Mouse (Mus musculus): ENCODE results near the gene Nptn. TPM values are rescaled to one million over a fixed set of nuclear protein-coding genes. Genes with fewer than 3 reads are reported as not detected.
"Not testable (repeated sequence)": the region's sequence is repeated elsewhere in the genome, so short reads cannot be mapped to it uniquely, and the experiment has no call there.

Nptn gene
- total RNA-seq, 2 experiments from 2014 or later, result 403 to 462 TPM

DNA sequence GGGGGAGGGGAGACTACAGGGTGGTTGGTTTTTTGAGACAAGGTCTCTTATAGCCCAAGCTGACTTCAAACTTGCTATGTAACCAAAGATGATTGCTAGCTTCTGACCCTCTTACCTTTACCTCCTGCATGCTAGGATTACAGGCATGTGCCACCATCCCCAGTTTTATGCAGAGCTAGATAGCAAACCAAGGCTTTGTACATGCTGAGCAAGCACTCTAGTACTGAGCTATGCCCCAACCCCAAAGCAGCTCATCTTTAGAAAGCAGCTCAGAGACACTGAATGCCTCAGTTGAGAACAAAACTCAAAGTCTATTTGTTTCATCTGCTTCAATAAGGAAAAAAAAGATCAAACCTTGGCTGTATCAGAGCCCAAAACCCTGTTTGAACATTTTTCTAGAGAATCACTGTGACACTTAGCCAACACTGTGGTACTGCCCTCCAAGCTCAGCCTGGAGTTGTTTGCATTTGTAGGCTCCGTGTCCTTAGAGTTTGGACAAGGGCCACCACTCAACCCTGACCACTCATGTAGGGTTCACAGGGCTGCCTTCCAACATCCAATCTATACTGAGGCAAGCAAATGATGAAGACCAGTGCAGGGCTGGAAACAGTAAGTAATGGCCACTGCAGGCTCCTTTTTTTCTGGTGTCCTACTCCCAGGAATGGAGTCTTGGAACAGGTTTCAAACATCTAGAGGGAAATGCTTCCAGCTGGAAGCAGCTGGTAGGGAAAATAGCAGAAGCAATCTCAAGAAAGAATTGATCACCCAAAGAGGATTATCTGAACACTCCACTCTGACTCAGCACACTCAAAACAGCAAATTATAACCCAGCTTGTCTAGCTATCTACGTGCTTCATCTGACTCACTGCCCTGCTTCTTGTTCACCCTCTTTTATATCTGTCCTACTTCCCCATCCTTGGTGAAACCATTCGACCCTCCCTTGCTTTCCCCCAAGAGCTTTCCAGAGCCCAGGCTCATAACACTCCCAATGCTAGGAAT is 24.3 kb upstream of the Nptn start:
- DNase-seq, result no peak
- intact Hi-C loops (cut with DNase I), result no loop called here

GRCm38 (mm10) chr9:58560211-58560610 is 21.8 kb upstream of the Nptn start:
- intact Hi-C loops (cut with DNase I), result no loop called here
- DNase-seq, result no peak

- DNase-seq; intact Hi-C loops (cut with DNase I): not testable (repeated sequence)
Observed at GRCm38 (mm10) chr9:58565945-58566344, 16.1 kb upstream of the Nptn start.

DNA sequence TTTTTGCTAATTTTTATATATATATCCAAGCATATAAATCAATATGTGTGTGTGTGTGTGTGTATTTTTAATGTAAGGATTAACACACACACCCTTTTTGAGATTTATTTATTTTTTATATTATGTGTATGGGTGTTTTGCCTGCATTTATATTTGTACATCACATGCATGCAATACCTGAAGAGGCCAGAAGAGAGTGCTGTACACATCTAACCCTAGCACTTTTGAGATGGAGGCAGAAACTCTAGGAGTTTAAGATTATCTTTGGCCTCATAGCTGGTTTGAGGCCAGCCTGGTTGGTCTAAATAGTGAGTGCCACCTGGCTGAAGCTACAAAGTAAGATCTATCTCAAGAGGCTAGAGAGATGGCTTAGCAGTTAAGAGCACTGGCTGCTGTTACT is 14.4 kb upstream of the Nptn start:
- DNase-seq, result no peak
- intact Hi-C loops (cut with DNase I), result no loop called here

GRCm38 (mm10) chr9:58571001-58571400 is 11.0 kb upstream of the Nptn start:
- no peak for DNase-seq
- intact Hi-C loops (cut with DNase I), result no loop called here

DNA sequence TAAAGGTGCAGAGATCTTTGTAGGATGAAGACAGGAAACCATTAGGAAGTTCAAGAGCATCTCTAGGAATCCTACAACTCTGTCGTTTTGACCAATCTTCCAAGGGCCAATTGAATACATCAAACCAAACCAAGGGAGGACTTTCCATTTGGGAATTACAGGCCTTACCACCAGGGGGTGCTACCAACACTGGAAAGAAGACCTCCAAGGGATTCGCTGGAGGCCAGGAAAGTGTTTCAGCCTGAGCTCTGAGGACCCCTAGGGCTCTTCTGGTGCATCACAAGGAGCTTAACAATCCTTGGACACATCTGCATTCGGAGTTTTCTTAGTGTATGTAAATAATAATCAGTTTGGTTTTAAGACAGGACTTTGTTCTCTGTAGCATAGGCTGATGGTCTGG is 3.4 kb upstream of the Nptn start:
- intact Hi-C loops (cut with DNase I), result no loop called here

DNA sequence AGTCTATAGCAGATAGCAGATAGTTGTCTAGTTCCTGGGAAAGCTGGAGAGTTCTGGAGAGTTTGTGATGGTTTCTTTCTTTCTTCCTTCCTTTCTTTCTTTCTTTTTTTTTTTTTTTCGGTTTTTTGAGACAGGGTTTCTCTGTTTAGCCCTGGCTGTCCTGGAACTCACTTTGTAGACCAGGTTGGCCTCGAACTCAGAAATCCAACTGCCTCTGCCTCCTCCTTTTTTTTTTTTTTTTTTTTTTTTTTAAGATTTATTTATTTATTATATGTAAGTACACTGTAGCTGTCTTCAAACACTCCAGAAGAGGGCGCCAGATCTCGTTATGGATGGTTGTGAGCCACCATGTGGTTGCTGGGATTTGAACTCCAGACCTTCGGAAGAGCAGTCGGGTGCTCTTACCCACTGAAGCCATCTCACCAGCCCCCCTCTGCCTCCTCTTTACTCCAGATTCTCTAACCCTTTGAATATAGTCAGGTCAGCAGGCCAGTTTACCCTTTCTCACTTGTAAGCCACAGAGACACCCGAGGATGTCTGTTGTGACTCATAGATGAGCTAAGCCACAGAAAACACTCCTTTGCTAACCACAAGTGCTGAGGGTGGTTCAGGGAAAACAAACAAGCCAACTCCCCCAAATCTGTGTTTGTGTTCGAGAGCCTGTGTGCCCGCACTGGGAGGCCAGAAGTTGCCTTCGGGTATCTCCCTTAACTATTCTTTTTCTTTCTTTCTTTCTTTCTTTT is 1.4 kb upstream of the Nptn start:
- intact Hi-C loops (cut with DNase I), result loop anchor here (5.0 kb wide), 1 partner anchor 72 kb away; no protein-coding TSS in a partner anchor
- DNase-seq, result not testable (repeated sequence)

More for the DNA sequence above, 3.4 kb upstream of the Nptn start:
- peak; percentile 82 for DNase-seq

- DNase-seq, result no peak
- intact Hi-C loops (cut with DNase I), result loop anchor here (5.0 kb wide), 1 partner anchor 71 kb away; no protein-coding TSS in a partner anchor
Observed at GRCm38 (mm10) chr9:58581283-58581930, 633 bp upstream of the Nptn start.

GRCm38 (mm10) chr9:58582581-58583266 is 684 bp downstream of the Nptn start:
- intact Hi-C loops (cut with DNase I), result loop anchor here (5.0 kb wide), 1 partner anchor 70 kb away; no protein-coding TSS in a partner anchor

DNA sequence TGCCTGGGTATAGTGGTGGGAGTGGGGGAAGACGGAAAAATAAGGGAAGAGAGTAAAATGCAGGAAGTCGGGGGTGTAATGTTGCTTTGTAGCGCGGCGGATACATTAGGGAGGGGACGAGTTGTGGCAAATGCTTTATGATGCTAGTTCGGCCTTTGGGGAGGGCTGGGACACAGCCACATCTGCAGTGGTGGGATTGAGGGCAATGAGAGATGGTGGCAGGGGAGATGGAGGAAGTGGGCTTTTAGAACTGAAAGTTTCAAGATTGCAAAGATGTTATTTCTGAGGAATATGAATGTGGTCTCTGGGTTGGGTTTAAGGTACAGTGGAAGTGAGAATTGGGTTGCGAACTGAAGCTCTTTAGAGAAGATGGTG is 1.2 kb downstream of the Nptn start:
- intact Hi-C loops (cut with DNase I), result loop anchor here (5.0 kb wide), 1 partner anchor 69 kb away; no protein-coding TSS in a partner anchor

More at GRCm38 (mm10) chr9:58582581-58583266, 684 bp downstream of the Nptn start:
- no peak for DNase-seq

GRCm38 (mm10) chr9:58584323-58584722 is 2.3 kb downstream of the Nptn start:
- intact Hi-C loops (cut with DNase I), result loop anchor here (5.0 kb wide), 1 partner anchor 68 kb away; no protein-coding TSS in a partner anchor
- no peak for DNase-seq

More for the DNA sequence above, 1.2 kb downstream of the Nptn start:
- no peak for DNase-seq

GRCm38 (mm10) chr9:58588657-58589056 is 6.6 kb downstream of the Nptn start:
- intact Hi-C loops (cut with DNase I), result no loop called here
- no peak for DNase-seq

- no peak for DNase-seq
- intact Hi-C loops (cut with DNase I), result no loop called here
Observed at GRCm38 (mm10) chr9:58595313-58595712, 13.3 kb downstream of the Nptn start.

GRCm38 (mm10) chr9:58613790-58614189 is 31.8 kb downstream of the Nptn start:
- intact Hi-C loops (cut with DNase I), result no loop called here
- no peak for DNase-seq

- intact Hi-C loops (cut with DNase I), result no loop called here
- DNase-seq, result no peak
Observed at GRCm38 (mm10) chr9:58615064-58615938, 33.3 kb downstream of the Nptn start.

- intact Hi-C loops (cut with DNase I), result no loop called here
- no peak for DNase-seq
Observed at GRCm38 (mm10) chr9:58623009-58623408, 41.0 kb downstream of the Nptn start.

- intact Hi-C loops (cut with DNase I), result no loop called here
- DNase-seq, result no peak
Observed at GRCm38 (mm10) chr9:58627197-58627596, 45.2 kb downstream of the Nptn start.

DNA sequence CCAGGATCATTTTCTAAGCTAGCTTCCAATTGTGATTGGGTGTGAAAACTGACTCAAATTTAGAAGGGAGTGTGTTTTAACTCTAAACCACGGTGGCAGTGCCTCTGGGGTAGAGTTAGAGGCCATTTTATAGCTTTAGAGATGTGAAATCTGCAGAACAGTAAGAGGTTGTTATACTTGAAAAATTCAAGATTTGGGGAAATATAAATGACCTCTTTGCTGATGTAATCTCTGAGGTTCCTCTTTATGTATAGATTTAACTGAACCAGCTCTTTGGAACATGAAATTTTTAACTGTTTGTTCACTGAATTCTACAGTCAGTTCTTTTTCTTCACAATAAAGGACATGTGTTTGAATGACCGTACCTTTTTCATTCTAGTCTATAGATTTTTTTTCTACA is 48.4 kb downstream of the Nptn start:
- intact Hi-C loops (cut with DNase I), result no loop called here
- no peak for DNase-seq

Data from left cerebral cortex, postnatal 4 days (tissue).